Mouse (Mus musculus): ENCODE measurements around the gene H2-Eb1. TPM values are rescaled to one million over a fixed set of nuclear protein-coding genes. Genes with fewer than 3 reads are reported as not detected.

The H2-Eb1 gene
- polyA plus RNA-seq, 1 experiment: 1,267 TPM

DNA sequence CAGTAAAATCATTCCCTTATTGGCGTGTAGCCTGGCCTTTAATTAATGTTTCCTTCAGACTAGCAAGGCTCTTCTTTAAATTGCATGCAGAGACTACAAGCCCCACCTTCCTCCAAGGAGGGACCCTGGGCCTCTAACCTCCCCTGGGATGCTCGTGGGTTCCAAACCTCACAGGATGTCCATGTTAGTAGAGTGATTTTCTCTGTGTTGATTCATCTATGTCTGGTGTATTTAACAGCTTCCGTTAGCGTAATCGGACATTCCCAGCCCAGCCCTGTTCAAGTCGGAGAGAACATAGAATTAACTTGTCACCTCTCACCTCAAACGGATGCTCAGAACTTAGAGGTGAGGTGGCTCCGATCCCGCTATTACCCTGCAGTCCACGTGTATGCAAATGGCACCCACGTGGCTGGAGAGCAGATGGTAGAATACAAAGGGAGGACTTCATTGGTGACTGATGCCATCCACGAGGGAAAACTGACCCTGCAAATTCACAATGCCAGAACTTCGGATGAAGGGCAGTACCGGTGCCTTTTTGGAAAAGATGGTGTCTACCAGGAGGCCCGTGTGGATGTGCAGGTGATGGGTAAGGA is 57.4 kb downstream of the H2-Eb1 start:
- H3K4me3 ChIP-seq (ENCODE audit: insufficient read depth, low read length): no peak overlapping the region
- no peak for TF ChIP-seq POLR2A (IDR thresholded peaks at IDR 0.05; ENCODE audit: borderline replicate concordance, low read depth, low read length)
- no peak for TF ChIP-seq CTCF (IDR thresholded peaks at IDR 0.05; ENCODE audit: low read depth, low read length)
- H3K27ac ChIP-seq (ENCODE audit: insufficient read depth, low read depth, low read length): no peak overlapping the region
- H3K4me1 ChIP-seq (ENCODE audit: control insufficient read depth, insufficient read depth, low read length): peaks cover 25% of the 10 kb centered on the region

DNA sequence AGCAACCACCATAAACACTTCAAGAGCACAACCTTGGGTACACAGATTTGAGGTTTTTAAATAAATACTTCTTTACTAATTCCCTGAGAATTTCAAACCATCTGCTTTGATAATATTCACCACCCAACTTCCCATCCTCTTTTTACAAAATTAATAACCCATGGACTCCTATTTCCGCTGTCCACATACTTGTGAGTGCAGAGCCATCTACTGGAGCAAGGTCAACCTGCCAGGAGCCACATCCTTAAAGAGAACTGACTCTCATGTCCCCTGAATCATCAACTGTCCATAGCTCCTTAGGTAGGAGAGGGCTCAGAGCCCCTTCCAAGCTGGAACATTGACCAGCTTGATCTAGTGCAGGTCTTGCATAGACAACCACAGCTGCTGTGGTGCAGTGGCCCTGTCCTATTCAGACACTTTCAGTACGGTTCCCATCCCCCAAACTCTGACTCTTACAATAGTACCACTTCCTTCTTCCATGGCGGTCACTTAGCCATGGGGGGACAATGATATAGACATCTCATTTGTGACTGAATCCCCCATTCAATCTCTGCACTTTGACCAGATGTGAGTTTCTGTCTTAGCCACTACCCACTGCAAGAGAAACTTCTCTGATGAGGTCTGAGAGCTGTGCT is 58.1 kb downstream of the H2-Eb1 start:
- H3K27ac ChIP-seq (ENCODE audit: insufficient read depth, low read depth, low read length): peak overlapping the region; percentile 65
- peaks cover 30% of the 10 kb centered on the region for H3K4me1 ChIP-seq (ENCODE audit: control insufficient read depth, insufficient read depth, low read length)
- no peak overlapping the region for H3K4me3 ChIP-seq (ENCODE audit: insufficient read depth, low read length)
- TF ChIP-seq POLR2A (IDR thresholded peaks at IDR 0.05; ENCODE audit: borderline replicate concordance, low read depth, low read length) (no peak), CTCF (IDR thresholded peaks at IDR 0.05; ENCODE audit: low read depth, low read length) (no peak)

DNA sequence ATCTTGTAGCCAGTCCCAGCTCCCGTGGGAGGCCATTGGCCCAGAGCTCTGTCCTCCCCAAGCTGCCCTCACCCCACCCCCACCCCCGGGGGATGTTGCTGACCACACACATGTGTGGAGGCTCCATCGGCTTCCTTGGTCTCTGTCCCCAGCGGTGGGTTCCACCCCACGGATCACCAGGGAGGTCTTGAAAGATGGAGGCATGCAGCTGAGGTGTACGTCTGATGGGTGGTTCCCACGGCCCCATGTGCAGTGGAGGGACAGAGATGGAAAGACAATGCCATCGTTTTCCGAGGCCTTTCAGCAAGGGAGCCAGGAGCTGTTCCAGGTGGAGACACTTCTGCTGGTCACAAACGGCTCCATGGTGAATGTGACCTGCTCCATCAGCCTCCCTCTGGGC is 59.4 kb downstream of the H2-Eb1 start:
- Histone ChIP-seq H3K4me3 (ENCODE audit: insufficient read depth, low read length) (no peak overlapping the region), H3K27ac (ENCODE audit: insufficient read depth, low read depth, low read length) (peak overlapping the region; percentile 65), H3K4me1 (ENCODE audit: control insufficient read depth, insufficient read depth, low read length) (peaks cover 30% of the 10 kb centered on the region)
- TF ChIP-seq CTCF (IDR thresholded peaks at IDR 0.05; ENCODE audit: low read depth, low read length) (no peak), POLR2A (IDR thresholded peaks at IDR 0.05; ENCODE audit: borderline replicate concordance, low read depth, low read length) (no peak)

Other genes starting within 250 kb of the H2-Eb1 start
- 0.88 TPM in 1 of 2 replicates, not detected in the other for gene H2-Oa, start 213.5 kb upstream of the H2-Eb1 start, polyA plus RNA-seq (2012; ENCODE audit: insufficient read depth, insufficient read length, missing spikeins)
- 206 and 214 TPM in 2 replicates for gene H2-DMa, start 186.3 kb upstream of the H2-Eb1 start, polyA plus RNA-seq (2012; ENCODE audit: insufficient read depth, insufficient read length, missing spikeins)
- gene Brd2, start 183.2 kb upstream of the H2-Eb1 start, polyA plus RNA-seq (2012; ENCODE audit: insufficient read depth, insufficient read length, missing spikeins): 156 and 185 TPM in 2 replicates
- gene H2-DMb2, start 162.6 kb upstream of the H2-Eb1 start, polyA plus RNA-seq (2012; ENCODE audit: insufficient read depth, insufficient read length, missing spikeins): 3.0 and 4.9 TPM in 2 replicates
- gene H2-DMb1, start 152.8 kb upstream of the H2-Eb1 start, polyA plus RNA-seq (2012; ENCODE audit: insufficient read depth, insufficient read length, missing spikeins): 232 and 258 TPM in 2 replicates
- 56.2 and 60.8 TPM in 2 replicates for gene Tap1, start 118.3 kb upstream of the H2-Eb1 start, polyA plus RNA-seq (2012; ENCODE audit: insufficient read depth, insufficient read length, missing spikeins)
- 134 TPM in 2 replicates for gene Psmb9, start 118.1 kb upstream of the H2-Eb1 start, polyA plus RNA-seq (2012; ENCODE audit: insufficient read depth, insufficient read length, missing spikeins)
- 201 and 204 TPM in 2 replicates for gene Psmb8, start 108.1 kb upstream of the H2-Eb1 start, polyA plus RNA-seq (2012; ENCODE audit: insufficient read depth, insufficient read length, missing spikeins)
- gene Tap2, start 102.3 kb upstream of the H2-Eb1 start, polyA plus RNA-seq (2012; ENCODE audit: insufficient read depth, insufficient read length, missing spikeins): 51.8 and 56.6 TPM in 2 replicates
- 1.9 and 2.0 TPM in 2 replicates for gene H2-Ob, start 67.0 kb upstream of the H2-Eb1 start, polyA plus RNA-seq (2012; ENCODE audit: insufficient read depth, insufficient read length, missing spikeins)
- 1,609 and 1,701 TPM in 2 replicates for gene H2-Ab1, start 48.2 kb upstream of the H2-Eb1 start, polyA plus RNA-seq (2012; ENCODE audit: insufficient read depth, insufficient read length, missing spikeins)
- 2,467 and 2,568 TPM in 2 replicates for gene H2-Aa, start 18.0 kb upstream of the H2-Eb1 start, polyA plus RNA-seq (2012; ENCODE audit: insufficient read depth, insufficient read length, missing spikeins)
- gene H2-Eb2, start 19.8 kb downstream of the H2-Eb1 start, polyA plus RNA-seq (2012; ENCODE audit: insufficient read depth, insufficient read length, missing spikeins): 0.31 TPM in 1 of 2 replicates, not detected in the other
- 0.41 and 0.71 TPM in 2 replicates for gene Btnl2, start 49.0 kb downstream of the H2-Eb1 start, polyA plus RNA-seq (2012; ENCODE audit: insufficient read depth, insufficient read length, missing spikeins)
- gene Btnl1, start 71.3 kb downstream of the H2-Eb1 start, polyA plus RNA-seq (2012; ENCODE audit: insufficient read depth, insufficient read length, missing spikeins): not detected in 2 replicates
- 0.95 TPM in 1 of 2 replicates, not detected in the other for gene BC051142, start 93.0 kb downstream of the H2-Eb1 start, polyA plus RNA-seq (2012; ENCODE audit: insufficient read depth, insufficient read length, missing spikeins)
- not detected in 2 replicates for gene Btnl4, start 171.5 kb downstream of the H2-Eb1 start, polyA plus RNA-seq (2012; ENCODE audit: insufficient read depth, insufficient read length, missing spikeins)
- not detected in 2 replicates for gene Btnl6, start 211.5 kb downstream of the H2-Eb1 start, polyA plus RNA-seq (2012; ENCODE audit: insufficient read depth, insufficient read length, missing spikeins)